Mouse (Mus musculus): ENCODE data around the gene Dmwd.

Gene Dmwd

DNA sequence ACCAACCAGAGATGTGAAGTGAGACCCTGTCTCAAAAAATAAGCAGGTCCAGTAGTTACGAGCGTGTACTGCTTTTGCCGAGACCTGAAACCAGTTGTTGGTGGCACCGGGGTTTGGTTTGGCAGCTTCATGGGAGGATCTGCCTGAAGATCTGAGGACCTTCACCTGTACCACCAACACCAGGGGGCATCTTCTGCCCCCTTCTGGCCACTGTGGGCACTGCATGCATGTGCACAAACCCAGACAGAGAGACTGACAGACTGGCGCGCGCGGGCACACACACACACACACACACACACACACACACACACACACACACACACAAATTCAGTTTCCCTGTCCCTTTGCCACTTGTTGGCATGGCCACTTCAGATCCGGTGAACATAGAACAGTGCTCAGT is 2.5 kb upstream of the Dmwd start:
- WGBS = 84% methylated on average over 9 of the region's 9 CpGs

DNA sequence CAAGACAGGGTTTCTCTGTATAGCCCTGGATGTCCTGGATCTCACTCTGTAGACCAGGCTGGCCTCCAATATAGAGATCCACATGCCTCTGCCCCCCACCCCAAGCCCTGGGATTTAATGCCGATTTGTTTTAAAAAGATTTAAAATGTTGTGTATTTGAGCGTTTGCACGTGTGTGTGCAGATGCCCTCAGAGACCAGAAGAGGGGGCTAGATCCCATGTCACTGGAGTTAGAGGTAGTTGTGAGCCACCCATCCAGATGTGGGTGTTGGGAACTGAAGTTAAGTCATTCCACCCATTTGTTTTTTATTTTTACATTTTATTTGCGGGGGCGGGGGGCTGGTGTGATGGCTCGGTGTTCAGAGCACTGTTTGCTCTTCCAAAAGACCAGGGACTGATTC is 1.5 kb upstream of the Dmwd start:
- 92% methylated on average over 6 of the region's 6 CpGs for WGBS

DNA sequence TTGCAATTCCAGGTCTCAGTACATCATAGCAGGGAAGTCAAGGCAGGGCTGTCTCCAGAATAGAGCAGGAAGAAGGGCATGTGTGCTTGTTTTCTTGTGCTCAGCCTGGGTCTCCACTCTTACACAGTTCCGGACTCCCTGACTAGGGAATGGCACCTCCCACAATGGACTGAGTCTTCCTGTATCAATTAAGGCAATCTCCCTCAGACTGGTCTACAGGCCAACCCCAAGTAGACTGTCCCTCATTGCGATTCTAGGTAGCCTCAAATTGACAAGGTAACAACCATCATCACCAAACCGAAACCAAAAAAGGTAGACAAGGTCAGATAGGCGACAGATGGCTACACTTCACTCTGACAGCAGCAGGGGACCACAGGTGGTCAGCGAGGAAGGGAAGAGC is 796 bp upstream of the Dmwd start:
- 60% methylated on average over 5 of the region's 5 CpGs for WGBS

DNA sequence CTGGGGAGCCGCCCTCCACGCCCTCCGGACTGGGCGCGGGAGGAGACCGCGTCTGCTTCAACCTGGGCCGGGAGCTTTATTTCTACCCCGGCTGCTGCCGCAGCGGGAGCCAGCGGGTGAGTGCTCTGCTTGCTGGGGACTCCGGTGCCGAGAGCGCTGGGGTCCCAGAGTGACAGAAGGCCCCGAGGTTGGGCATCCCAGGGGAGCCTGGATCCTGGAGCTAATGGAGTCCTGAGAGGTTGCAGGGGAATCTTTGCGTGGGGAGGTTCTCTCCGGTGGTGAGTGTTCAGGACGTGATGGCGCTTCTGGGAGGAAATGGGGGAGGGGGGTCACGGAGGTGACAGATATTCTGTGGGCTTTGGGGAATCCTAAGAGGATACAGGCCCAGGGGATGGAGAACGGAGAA is 562 bp downstream of the Dmwd start:
- WGBS = under 1% methylated on average over 22 of the region's 22 CpGs

DNA sequence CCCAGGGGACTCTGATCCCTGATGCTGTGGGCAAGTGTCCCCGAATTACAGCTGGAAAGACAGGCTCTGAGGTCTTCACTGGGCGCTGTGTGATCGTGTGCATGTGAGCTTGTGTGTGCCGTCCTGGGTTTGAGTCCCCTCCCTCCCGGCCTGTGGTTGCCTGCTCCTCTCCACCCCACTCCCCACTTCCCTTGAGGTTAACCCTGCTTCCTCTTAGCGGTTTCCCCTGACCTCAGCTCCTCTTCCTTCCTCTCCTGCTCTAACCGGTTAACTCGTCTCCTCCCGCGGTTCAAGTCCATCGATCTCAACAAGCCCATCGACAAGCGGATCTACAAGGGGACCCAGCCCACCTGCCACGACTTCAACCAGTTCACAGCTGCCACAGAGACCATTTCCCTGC is 1.7 kb downstream of the Dmwd start:
- WGBS = 65% methylated on average over 14 of the region's 14 CpGs

DNA sequence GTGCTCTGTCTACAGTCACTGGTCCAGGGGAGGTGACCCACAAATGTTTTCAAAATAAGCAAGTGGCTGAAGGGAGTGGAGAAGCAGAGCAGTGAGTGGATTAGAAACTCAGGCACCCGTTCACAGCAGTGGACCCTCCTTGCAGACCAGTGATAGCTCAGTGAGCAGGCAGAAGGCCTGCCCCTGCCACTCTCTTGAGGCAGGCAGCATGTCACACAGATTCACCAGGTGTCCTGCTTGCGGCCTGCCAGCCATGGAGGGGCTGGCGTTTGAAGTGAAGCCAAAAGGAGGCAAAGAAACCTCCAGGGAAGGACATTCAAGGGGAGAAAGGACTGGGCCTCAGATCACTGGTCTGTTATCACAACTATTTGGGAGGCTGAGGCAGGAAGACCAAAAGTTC is 2.7 kb downstream of the Dmwd start:
- WGBS = 72% methylated on average over 3 of the region's 3 CpGs

DNA sequence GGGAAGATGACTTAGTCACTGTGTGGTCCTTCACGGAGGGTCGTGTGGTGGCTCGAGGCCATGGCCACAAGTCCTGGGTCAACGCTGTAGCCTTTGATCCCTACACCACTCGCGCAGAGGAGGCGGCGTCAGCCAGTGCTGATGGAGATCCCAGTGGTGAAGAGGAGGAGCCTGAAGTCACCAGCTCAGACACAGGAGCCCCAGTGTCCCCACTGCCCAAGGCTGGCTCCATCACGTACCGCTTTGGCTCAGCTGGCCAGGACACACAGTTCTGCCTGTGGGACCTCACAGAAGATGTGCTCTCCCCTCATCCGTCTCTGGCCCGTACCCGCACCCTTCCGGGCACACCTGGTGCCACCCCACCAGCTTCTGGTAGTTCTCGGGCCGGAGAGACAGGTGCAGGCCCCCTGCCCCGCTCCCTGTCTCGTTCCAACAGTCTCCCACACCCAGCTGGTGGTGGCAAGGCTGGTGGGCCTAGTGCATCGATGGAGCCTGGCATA is 4.5 kb downstream of the Dmwd start:
- 90% methylated on average over 19 of the region's 19 CpGs for WGBS

DNA sequence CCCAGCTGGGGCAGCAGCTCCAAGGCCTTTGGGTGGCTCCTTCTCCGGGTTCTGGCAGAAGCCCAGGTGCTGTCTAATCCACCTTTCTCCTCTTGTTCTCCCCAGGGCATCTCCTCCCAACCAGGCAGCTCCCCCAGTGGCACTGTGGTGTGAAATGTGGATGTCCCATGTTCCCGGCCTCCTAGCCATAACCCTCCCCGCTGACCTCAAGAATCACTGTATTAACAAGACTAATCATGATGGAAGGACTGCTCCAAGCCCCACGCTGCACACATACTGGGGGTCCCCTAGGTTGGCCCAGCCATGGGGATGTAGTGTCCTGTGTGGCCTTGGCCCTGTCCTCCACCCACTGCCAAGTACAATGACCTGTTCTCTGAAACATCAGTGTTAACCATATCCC is 6.1 kb downstream of the Dmwd start:
- 75% methylated on average over 4 of the region's 4 CpGs for WGBS

DNA sequence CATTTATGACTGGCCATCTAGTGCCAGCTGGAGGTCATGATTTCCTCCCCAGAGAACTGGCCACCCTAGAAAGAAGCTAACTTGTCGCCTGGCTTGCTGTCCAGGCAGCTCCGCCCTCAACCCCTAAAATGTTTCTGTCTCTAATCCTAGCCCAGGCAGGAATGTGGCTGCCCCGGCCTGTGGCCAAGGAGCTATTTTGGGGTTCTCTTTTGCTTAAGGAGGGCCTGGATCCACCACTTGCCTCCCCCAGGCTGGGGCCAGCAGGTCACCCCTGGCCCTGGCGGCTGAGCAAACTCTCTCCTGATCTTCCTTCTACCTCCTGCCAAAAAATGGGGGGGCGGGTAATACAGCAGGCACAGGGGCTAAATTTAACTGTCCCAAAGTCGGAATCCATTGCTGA is 7.1 kb downstream of the Dmwd start:
- WGBS = 60% methylated on average over 6 of the region's 6 CpGs

DNA sequence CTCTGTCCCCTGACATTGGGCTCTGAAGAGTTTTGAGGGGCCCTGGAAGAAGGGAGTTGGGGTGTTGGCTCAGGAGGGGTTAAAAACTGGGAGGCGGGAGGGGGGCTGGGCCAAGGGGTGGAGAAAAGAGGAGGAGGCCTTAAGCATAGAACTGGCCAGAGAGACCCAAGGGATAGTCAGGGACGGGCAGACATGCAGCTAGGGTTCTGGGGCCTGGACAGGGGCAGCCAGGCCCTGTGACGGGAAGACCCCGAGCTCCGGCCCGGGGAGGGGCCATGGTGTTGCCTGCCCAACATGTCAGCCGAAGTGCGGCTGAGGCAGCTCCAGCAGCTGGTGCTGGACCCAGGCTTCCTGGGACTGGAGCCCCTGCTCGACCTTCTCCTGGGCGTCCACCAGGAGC is 7.7 kb downstream of the Dmwd start, which contains the start of gene Dmpk:
Gene Dmpk (plus strand): TSS at position 149 of the 400 bp plus-strand sequence.
- 53% methylated on average over 10 of the region's 10 CpGs for WGBS

DNA sequence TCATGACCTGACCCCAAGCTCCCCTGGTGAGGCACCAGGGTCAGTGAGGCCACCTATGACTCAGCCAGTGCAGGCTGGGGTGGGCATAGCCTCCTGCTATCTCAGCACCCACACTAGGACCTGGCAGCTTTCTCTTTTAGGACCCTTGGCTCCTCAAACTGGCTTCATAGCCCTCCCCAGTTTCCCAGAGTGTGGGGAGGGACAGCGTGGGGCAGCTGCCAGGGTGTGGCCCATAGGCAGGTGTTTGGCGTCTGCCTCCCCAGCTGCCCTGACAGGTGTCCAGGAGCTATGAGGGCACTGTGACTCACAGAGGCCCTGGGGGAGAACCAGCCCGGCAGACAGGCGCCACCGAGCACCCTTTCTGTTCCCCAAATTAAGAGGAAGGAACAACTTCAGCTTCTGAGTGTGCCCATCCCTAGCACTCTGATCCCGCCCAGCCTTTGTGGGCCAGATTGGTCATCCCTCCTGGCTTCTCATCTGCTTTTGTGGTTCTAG is 8.3 kb downstream of the Dmwd start:
- WGBS = 71% methylated on average over 6 of the region's 6 CpGs

DNA sequence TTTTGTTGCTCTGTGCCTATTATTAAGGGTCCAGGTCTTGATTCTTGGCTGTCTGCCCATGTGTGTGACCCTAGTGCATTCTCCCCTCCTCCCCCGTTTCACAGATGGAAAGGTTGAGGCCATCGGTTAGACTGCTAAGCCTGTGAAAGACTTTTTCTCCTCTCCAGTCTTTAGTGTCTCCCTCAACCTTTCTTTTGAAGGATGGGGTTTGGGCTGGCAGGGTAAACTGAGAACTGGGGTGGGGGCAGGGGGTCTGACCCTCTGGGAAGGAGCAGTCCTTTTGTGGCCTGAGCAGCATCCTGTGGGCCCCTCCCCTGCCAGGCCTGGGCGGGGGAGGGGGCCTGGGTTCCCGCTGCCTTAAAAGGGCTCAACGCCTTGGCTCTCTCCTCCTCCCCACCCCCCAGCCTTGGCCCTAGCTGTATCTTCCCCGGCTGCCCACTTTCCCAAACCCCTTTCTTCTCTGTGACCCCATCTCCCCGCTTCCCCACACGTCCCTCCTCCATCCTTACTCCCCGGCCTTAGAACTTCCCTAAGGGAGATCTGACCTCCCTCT is 9.0 kb downstream of the Dmwd start:
- 48% methylated on average over 9 of the region's 9 CpGs for WGBS

DNA sequence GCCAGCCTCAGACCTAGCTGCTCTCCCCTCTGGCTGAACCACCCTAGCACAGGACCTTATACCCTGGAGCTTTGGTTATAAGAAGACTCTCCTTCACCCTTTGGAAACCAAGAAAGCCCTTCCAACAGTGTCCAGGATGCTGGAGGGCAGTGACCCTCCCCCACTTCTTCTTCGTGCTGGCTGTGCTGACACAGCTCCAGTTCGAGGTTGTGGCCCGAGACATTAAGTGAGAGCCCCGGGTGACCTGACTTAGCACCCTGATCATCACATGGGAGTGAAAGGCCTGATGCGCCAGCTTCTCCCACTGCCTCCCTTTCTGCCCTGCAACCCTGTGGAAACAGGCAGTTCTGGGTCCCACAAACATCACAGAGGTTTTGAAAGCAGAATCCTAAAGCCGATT is 9.5 kb downstream of the Dmwd start:
- 31% methylated on average over 6 of the region's 6 CpGs for WGBS

DNA sequence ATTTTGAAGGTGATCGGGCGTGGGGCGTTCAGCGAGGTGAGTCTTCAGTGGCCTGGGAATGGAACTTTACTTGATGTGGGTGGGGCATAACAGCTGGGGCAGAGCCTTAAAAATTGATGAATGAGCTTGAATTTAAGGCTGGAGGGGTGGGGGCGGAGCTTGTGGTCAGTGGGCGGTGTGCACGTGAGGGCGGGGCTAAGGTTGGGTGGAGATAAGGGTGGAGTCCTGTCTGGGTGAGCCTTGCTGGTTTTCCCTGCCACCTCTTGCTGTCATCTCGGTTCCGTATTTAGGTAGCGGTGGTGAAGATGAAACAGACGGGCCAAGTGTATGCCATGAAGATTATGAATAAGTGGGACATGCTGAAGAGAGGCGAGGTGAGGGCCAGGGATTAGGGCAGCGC is 10.0 kb downstream of the Dmwd start:
- 39% methylated on average over 14 of the region's 14 CpGs for WGBS

DNA sequence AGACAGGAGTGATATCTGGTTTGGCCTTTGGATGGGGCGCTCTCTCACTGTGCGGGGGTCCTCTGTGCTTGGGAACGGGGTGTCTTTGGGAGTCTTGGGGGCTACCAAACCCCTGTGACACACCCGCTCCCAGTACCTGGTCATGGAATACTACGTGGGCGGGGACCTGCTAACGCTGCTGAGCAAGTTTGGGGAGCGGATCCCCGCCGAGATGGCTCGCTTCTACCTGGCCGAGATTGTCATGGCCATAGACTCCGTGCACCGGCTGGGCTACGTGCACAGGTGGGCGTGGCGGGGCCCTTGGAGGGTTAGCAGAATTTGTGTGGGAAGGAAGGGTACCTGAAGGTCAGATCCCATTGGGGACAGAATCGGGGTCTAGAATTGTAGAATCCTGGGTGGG is 10.7 kb downstream of the Dmwd start:
- 75% methylated on average over 18 of the region's 18 CpGs for WGBS

DNA sequence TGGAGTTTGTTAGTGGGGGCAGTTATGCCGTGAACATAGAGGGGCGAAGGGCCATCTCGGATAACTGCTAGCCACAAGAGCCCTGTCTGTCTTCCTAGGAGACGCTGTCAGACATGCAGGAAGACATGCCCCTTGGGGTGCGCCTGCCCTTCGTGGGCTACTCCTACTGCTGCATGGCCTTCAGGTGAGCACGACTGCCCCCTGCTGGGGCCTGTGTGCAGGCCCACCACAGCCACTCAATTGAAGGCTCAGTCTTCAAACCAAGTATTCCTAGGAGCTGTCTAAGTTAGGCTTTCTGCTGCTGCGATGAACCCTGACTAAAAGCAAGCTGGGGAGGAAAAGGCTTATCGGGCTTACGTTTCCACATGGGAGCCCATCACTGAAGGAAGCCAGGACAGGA is 12.8 kb downstream of the Dmwd start:
- WGBS = 51% methylated on average over 10 of the region's 10 CpGs

DNA sequence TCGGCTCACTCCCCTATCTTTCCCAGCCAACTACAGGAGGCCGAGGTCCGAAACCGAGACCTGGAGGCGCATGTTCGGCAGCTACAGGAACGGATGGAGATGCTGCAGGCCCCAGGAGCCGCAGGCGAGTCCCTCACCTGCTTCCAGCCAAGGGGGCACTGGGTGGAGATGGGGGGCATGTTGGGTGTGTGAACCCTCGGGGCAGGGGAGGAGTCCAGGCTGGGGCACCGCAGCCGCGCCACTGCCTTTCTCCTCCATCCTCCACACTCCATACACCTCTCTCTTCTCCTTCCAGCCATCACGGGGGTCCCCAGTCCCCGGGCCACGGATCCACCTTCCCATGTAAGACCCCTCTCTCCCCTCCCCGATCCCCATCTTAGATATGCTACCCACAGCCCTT is 15.9 kb downstream of the Dmwd start:
- WGBS = 77% methylated on average over 17 of the region's 17 CpGs

DNA sequence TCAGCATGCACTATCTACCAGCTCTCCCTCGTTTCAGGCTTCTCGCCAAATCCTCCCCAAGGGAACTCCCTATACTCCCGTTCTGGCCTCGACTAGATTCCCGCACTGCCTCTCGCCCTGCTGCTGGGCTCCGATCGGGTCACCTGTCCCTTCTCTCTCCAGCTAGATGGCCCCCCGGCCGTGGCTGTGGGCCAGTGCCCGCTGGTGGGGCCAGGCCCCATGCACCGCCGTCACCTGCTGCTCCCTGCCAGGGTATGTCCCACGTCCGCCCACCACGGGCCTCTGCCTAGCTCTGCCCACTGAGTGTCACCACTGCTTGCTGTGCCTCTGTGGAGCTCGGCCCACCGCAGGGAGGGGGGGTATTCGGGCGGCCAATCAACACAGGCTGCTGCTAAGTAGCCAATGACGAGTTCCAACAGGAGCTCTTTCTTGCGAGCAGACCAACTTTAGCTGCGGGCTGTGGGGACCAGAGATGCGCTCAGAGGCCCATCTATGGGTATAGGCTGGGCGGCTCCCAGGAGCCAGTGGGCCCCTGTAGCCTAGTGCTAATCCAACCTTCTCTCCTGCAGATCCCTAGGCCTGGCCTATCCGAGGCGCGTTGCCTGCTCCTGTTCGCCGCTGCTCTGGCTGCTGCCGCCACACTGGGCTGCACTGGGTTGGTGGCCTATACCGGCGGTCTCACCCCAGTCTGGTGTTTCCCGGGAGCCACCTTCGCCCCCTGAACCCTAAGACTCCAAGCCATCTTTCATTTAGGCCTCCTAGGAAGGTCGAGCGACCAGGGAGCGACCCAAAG is 16.6 kb downstream of the Dmwd start:
- WGBS = 40% methylated on average over 38 of the region's 38 CpGs

DNA sequence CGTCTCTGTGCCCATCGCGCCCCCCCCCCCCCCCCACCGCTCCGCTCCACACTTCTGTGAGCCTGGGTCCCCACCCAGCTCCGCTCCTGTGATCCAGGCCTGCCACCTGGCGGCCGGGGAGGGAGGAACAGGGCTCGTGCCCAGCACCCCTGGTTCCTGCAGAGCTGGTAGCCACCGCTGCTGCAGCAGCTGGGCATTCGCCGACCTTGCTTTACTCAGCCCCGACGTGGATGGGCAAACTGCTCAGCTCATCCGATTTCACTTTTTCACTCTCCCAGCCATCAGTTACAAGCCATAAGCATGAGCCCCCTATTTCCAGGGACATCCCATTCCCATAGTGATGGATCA is 17.1 kb downstream of the Dmwd start:
- WGBS = 20% methylated on average over 11 of the region's 15 CpGs

DNA sequence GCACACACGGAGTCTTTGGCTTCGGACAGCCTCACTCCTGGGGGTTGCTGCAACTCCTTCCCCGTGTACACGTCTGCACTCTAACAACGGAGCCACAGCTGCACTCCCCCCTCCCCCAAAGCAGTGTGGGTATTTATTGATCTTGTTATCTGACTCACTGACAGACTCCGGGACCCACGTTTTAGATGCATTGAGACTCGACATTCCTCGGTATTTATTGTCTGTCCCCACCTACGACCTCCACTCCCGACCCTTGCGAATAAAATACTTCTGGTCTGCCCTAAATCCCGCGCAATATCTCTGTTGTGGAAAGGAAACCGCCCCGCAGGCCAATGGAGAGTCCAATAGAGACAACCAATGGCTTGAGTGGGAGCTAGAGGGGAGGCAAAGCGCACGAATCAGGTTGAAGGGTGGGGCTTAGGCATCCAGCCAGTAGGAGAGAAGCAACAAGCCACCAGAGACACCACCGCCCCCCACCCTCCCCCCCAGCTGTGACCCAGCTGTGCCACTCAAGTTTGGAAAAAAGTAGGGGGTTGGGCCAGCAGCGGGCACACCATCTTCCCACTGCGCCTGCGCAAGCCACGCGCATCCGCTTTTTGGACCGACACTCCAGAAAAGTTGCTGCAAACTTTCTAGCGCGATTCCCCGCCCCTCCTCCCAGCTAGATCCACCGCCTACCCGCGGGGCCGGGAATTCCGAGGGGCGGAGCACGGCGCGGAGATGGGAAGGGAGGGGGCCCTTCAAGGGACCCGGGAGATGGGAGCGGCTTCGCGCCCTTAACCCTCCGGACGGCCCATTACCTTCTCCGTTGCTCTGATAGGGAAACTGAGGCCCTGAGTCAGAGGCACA is 17.7 kb downstream of the Dmwd start:
- WGBS = 5% methylated on average over 45 of the region's 45 CpGs

DNA sequence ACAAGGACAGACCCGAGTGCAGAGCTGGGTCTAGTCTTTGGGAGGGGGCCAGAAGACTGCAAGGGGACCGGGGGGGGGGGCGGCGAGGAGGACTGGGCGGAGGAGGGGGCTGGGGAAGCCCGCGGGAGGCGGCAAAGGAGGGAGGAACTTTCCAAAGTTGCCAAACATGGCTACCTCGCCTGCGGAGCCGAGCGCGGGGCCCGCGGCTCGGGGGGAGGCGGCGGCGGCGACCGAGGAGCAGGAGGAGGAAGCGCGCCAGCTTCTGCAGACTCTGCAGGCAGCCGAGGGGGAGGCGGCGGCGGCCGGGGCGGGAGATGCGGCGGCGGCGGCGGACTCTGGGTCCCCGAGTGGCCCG is 18.4 kb downstream of the Dmwd start, which contains the start of gene Six5:
Gene Six5 (plus strand): TSS at position 124 of the 355 bp plus-strand sequence.
- 2% methylated on average over 33 of the region's 36 CpGs for WGBS
